Mouse (Mus musculus) spleen, postnatal 14 days (tissue): ENCODE data around the gene Dgkb.

ENCODE experiments used
- DNase-seq, 2 experiments: peaks; one replicate each; pipeline ENCODE4 v3.0.0; 2021 to 2022; ENCODE audit warnings: low spot score in 2 of 2

Gene Dgkb

DNA sequence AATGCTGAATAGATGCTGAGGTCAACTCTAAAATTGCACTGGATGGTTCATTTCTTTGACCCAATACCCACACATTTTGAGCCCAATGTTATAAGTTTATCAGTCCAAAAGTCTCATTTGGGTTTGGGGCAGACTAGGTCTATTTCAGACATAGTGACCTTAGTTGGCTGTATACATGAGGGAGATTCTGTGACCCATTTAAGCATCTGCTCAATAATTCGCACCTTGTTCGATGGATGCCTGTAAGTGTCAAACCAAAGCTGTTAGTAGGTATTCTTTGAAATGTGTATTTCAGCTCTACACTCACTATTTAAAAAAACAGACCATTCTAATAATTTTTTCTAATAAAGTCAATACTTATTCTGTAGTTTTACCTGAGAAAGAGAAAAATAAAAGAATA, 776.1 kb downstream of the Dgkb start:
- DNase-seq, result no peak

DNA sequence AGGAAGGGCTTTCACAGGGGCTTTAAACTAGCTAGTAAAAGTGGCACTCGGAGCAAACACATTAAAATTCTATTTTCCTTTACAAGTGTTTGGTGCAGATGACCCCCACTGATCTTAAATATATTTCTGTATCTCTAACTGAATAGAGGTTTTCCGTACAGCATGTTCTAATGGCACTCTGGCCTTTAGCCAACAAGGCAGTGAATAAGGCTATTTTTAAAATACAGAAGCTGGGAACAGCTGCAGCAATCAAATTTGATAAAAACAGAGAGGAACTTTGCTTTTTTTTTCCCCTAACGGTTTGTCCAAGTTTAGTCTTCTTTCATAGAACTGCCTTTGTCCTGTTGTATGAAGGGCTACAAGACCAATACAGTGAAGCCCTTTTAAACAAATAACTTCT, 776.5 kb downstream of the Dgkb start:
- DNase-seq, result no peak

DNA sequence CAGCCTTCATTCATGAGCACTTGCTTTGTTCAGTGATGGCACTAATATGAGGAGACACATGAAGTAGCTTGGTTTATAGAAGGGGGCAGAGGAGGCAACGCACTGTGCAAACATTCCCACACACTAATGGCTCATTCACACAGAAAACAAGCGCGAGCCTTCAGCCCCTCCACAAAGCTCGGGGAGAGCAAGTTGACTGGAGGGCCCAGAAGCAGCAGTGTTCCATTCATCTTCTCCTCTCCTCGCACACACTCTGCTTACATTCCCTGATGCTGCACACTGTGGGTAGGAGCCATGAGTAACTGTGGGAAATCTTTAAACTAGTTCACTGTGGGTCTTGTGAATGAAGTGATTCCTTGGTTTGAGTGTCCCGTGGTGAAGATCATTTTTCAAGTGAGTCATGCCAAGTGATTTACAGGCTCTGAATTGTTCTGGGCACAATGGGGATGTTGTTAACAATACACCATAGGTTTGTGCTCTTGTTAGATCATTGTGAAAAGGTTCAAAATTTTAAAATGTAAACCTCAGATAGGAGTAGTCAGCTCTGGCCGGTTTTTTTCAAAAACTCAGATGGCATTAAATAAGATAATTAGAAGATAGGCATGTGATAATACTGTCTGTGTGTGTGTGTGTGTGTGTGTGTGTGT, 779.0 kb downstream of the Dgkb start:
- no peak for DNase-seq

DNA sequence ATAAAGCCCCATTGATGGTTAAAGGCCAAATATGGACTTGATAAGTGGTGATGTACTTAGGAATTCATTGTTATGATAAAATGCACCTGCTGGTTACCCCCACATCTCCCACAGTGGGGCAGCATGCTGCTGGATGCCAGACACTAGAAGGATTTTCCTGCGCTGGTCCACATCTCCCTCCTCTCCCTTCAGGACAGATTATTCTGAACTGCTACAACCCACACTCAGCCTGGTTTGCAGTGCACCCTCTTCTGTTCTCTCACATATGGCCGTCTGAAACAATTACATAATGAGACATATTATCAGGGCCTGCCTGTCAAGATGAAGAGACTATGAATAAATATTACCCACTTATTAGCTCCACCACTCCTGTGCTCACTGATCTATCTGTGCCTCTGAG, 780.6 kb downstream of the Dgkb start:
- no peak for DNase-seq

DNA sequence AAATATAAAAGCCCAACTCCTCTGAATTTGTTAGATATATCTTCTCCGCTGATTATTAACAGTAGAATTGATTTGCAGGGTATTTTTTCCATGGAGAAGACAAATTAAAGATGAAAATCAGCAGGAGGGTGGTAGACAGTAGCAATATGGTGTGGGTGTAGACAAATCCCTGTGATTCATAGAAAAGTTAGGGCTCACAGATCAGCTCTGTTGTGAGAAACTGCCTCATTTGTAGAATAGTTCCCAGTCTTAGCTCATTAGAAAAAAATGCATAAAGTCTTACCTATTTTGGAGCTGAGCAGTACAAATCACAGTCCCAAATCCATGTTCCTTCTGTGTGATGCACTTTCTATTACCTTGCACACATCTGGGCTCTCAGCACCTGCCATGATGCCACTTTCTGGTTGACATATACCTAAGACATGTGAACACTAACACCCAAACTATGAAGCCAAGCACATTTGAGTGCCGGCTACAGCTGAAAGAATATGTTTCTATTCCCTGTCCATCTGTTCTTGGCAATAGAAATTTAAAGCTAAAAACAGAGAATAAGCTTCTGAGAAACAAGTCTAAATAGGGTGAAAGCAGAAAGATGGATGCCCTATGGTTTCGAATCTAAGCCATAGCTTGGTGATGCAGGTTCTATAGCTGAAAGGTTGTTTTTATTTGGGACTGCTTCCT, 782.8 kb downstream of the Dgkb start:
- DNase-seq, result no peak

DNA sequence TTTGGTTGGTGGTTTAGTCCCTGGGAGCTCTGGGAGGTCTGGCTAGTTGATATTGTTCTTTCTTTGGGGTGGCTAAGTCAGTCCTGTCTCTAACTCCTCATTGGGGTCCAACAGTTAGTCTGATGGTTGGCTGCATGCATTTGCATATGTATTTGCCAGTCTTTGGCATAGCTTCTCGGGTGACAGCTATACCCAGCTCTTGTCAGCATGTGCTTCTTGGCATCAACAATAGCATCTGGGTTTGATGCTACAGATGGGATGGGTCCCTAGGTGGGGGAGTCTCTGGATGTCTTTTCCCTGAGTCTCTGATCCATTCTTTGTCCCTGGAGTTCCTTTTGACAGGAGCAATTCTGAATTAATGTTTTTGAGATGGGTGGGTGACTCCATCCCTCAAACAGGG, 790.6 kb downstream of the Dgkb start:
- DNase-seq, result no peak

DNA sequence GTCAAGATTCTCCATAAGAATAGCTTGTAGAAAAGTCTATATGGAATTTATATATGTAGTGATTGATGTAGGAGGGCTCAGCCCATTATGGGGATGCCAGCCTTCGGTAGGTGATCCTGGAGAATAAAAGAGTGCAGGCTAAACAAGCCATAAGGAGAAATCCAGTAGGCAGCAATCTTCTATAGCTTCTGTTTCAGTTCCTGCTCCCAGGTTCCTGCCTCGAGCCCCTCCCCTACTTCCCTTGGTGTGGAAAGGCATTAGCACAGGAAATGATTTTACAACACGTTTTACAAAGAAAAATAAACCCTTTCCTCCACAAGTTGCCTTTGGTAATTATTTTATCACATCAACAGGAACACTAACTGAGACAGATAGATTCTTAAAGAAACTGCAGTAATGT, 850.7 kb downstream of the Dgkb start:
- DNase-seq, result no peak
